Mouse (Mus musculus): ENCODE data around the gene Brinp1. TPM values are rescaled to one million over a fixed set of nuclear protein-coding genes. Genes with fewer than 3 reads are reported as not detected.

Gene Brinp1
- total and polyA plus RNA-seq, 3 experiments, result not detected

GRCm38 (mm10) chr4:68790003-68790402, 164.2 kb downstream of the Brinp1 start:
- Histone ChIP-seq H3K79me2 (replicated peaks; ENCODE audit: control insufficient read depth, extremely low read depth, insufficient read depth, poor library complexity, severe bottlenecking) (no peaks in the 10 kb centered on the region), H3K9ac (ENCODE audit: insufficient read depth, low read depth) (no peak overlapping the region), H3K36me3 (replicated peaks in 1 of 2; ENCODE audit: control insufficient read depth in 1 of 2, insufficient read depth in 1 of 2, low read length in 1 of 2) (no peaks in the 10 kb centered on the region), H3K4me1 (ENCODE audit: control insufficient read depth in 1 of 2, insufficient read depth in 2 of 2) (no peaks in the 10 kb centered on the region), H3K27ac (ENCODE audit: insufficient read depth, low read depth) (no peak overlapping the region), H3K4me3 (replicated peaks in 1 of 3; ENCODE audit: low read depth in 2 of 3, low read length in 2 of 3, poor library complexity in 1 of 3) (no peak overlapping the region), H3K4me2 (ENCODE audit: insufficient read depth, low read depth, poor library complexity, severe bottlenecking) (no peak overlapping the region), H3K9me3 (replicated peaks; ENCODE audit: low read length) (peaks cover 54% of the 10 kb centered on the region), H3K27me3 (replicated peaks) (no peaks in the 10 kb centered on the region)
- in situ Hi-C loops (cut with MboI; ENCODE audit: low pct_ligation_motif_present, low pct_unique_long_range_greater_than_20kb, low sequenced_read_pairs), result no loop called here
- TF ChIP-seq KAT2A (IDR thresholded peaks at IDR 0.05; ENCODE audit: insufficient replicate concordance, low read length) (no peak), RCOR1 (conservative IDR thresholded peaks at IDR 0.05; ENCODE audit: low read depth, low read length) (no peak)
- no peak for DNase-seq (ENCODE audit: extremely low read depth)
- dilution Hi-C loops (cut with MboI; ENCODE audit: extremely low pct_ligation_motif_present, extremely low pct_unique_long_range_greater_than_20kb, low sequenced_read_pairs), result no loop called here

DNA sequence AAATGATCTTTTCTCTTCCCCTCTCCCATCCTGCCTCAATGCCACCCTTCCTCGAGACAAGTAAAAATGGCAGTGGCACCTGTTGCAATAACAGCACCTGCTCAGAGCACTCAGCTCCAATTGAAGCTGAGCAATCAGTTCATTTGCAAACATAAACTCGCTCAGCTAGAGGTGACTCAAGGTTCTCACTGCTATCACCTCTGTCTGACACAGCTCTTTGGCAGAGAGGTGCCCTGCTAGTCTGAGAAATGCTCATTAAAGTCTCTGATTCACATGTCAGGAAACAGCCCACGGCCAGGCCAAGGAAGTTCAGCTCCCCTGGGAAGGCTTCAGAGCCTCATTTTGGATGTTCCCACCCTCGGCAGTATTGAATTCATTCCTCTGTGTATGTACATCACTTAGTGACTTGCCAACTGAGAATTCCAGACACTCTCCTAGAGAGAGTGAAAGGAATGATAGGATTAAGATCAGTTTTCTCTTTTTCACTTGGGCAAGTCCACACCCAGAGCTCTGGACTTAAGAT, 165.7 kb downstream of the Brinp1 start:
- no peak overlapping the region for H3K9ac ChIP-seq (ENCODE audit: insufficient read depth, low read depth)
- no peak overlapping the region for H3K4me3 ChIP-seq (replicated peaks in 1 of 3; ENCODE audit: low read depth in 2 of 3, low read length in 2 of 3, poor library complexity in 1 of 3)
- no peaks in the 10 kb centered on the region for H3K79me2 ChIP-seq (replicated peaks; ENCODE audit: control insufficient read depth, extremely low read depth, insufficient read depth, poor library complexity, severe bottlenecking)
- DNase-seq (ENCODE audit: extremely low read depth), result no peak
- dilution Hi-C loops (cut with MboI; ENCODE audit: extremely low pct_ligation_motif_present, extremely low pct_unique_long_range_greater_than_20kb, low sequenced_read_pairs), result no loop called here
- H3K27me3 ChIP-seq (replicated peaks), result no peaks in the 10 kb centered on the region
- peaks cover 48% of the 10 kb centered on the region for H3K9me3 ChIP-seq (replicated peaks; ENCODE audit: low read length)
- H3K27ac ChIP-seq (ENCODE audit: insufficient read depth, low read depth), result no peak overlapping the region
- H3K4me1 ChIP-seq (ENCODE audit: control insufficient read depth in 1 of 2, insufficient read depth in 2 of 2), result no peaks in the 10 kb centered on the region
- no peak for TF ChIP-seq RCOR1 (conservative IDR thresholded peaks at IDR 0.05; ENCODE audit: low read depth, low read length)
- TF ChIP-seq POLR2AphosphoS2 (IDR thresholded peaks at IDR 0.05; ENCODE audit: low read depth, low read length), result no peak
- TF ChIP-seq CTCF (conservative IDR thresholded peaks at IDR 0.05 in 1 of 2, IDR thresholded peaks at IDR 0.05 in 1 of 2; ENCODE audit: low read depth in 2 of 2, low read length in 2 of 2), result no peak
- no peak for TF ChIP-seq MXI1 (IDR thresholded peaks at IDR 0.05; ENCODE audit: low read depth, low read length)
- no peak for TF ChIP-seq MEF2A (IDR thresholded peaks at IDR 0.05; ENCODE audit: borderline replicate concordance, low read depth, low read length)
- TF ChIP-seq EP300 (IDR thresholded peaks at IDR 0.05; ENCODE audit: low read length), result no peak
- TF ChIP-seq RAD21 (IDR thresholded peaks at IDR 0.05; ENCODE audit: low read depth, low read length), result no peak
- TF ChIP-seq E2F4 (IDR thresholded peaks at IDR 0.05; ENCODE audit: insufficient replicate concordance, low read depth, low read length), result no peak
- TF ChIP-seq ZC3H11A (IDR thresholded peaks at IDR 0.05; ENCODE audit: low read depth, low read length), result no peak
- TF ChIP-seq NELFE (IDR thresholded peaks at IDR 0.05; ENCODE audit: low read depth, low read length), result no peak
- no peak for TF ChIP-seq IRF4 (IDR thresholded peaks at IDR 0.05; ENCODE audit: low read depth, low read length)
- no peak for TF ChIP-seq ZNF384 (IDR thresholded peaks at IDR 0.05; ENCODE audit: low read depth, low read length)
- TF ChIP-seq POLR2A (IDR thresholded peaks at IDR 0.05; ENCODE audit: low read depth, low read length), result no peak
- TF ChIP-seq ZMIZ1 (IDR thresholded peaks at IDR 0.05; ENCODE audit: low read depth, low read length), result no peak
- no peak for TF ChIP-seq MAFK (IDR thresholded peaks at IDR 0.05; ENCODE audit: insufficient replicate concordance, low read length)
- H3K36me3 ChIP-seq (replicated peaks in 1 of 2; ENCODE audit: control insufficient read depth in 1 of 2, insufficient read depth in 1 of 2, low read length in 1 of 2), result no peaks in the 10 kb centered on the region
- in situ Hi-C loops (cut with MboI; ENCODE audit: low pct_ligation_motif_present, low pct_unique_long_range_greater_than_20kb, low sequenced_read_pairs), result no loop called here
- H3K4me2 ChIP-seq (ENCODE audit: insufficient read depth, low read depth, poor library complexity, severe bottlenecking), result no peak overlapping the region

Data from CH12.LX (cell line).